Mouse (Mus musculus): ENCODE measurements at regions not wholly inside any gene's neighbourhood (a gene's known extent, or its start where the extent isn't known, plus 50 kb on each side); places are given as distances from the start of the nearest gene placed in this dataset.

- no peak for ATAC-seq
These were observed 398.4 kb downstream of the Tshz3 start for GRCm38 (mm10) chr7:37096291-37096690.

- ATAC-seq, result no peak
These were observed 401.0 kb downstream of the Tshz3 start for GRCm38 (mm10) chr7:37098950-37099349.

GRCm38 (mm10) chr7:37104671-37105070, 406.8 kb downstream of the Tshz3 start:
- ATAC-seq, result no peak

GRCm38 (mm10) chr7:37111071-37111470, 413.2 kb downstream of the Tshz3 start:
- no peak for ATAC-seq

GRCm38 (mm10) chr7:37120776-37121175, 422.9 kb downstream of the Tshz3 start:
- no peak for ATAC-seq

GRCm38 (mm10) chr7:37140191-37140590, 442.3 kb downstream of the Tshz3 start:
- no peak for ATAC-seq

GRCm38 (mm10) chr7:37142780-37143179, 444.9 kb downstream of the Tshz3 start:
- no peak for ATAC-seq

- no peak for ATAC-seq
These were observed 446.4 kb downstream of the Tshz3 start for GRCm38 (mm10) chr7:37144303-37144702.

GRCm38 (mm10) chr7:37149711-37150110, 451.8 kb downstream of the Tshz3 start:
- ATAC-seq, result no peak

GRCm38 (mm10) chr7:37159801-37160200, 461.9 kb downstream of the Tshz3 start:
- ATAC-seq, result no peak

- ATAC-seq, result no peak
These were observed 471.0 kb downstream of the Tshz3 start for GRCm38 (mm10) chr7:37168883-37169282.

GRCm38 (mm10) chr7:37175746-37176145, 477.8 kb downstream of the Tshz3 start:
- ATAC-seq, result no peak

GRCm38 (mm10) chr7:37178256-37178655, 480.3 kb downstream of the Tshz3 start:
- ATAC-seq, result no peak

- no peak for ATAC-seq
These were observed 482.0 kb downstream of the Tshz3 start for GRCm38 (mm10) chr7:37179907-37180306.

- no peak for ATAC-seq
These were observed 482.5 kb downstream of the Tshz3 start for GRCm38 (mm10) chr7:37180416-37180815.

- no peak for ATAC-seq
These were observed 483.2 kb downstream of the Tshz3 start for GRCm38 (mm10) chr7:37181109-37181508.

- no peak for ATAC-seq
These were observed 494.6 kb downstream of the Tshz3 start for GRCm38 (mm10) chr7:37192536-37192935.

- no peak for ATAC-seq
These were observed 506.9 kb downstream of the Tshz3 start for GRCm38 (mm10) chr7:37204800-37205199.

- no peak for ATAC-seq
These were observed 510.4 kb downstream of the Tshz3 start for GRCm38 (mm10) chr7:37208305-37208704.

- ATAC-seq, result no peak
These were observed 515.8 kb downstream of the Tshz3 start for GRCm38 (mm10) chr7:37213751-37214181.

GRCm38 (mm10) chr7:37215498-37215897, 517.6 kb downstream of the Tshz3 start:
- ATAC-seq, result no peak

GRCm38 (mm10) chr7:37220476-37220875, 522.6 kb downstream of the Tshz3 start:
- no peak for ATAC-seq

GRCm38 (mm10) chr7:37226423-37226822, 528.5 kb downstream of the Tshz3 start:
- ATAC-seq, result no peak

GRCm38 (mm10) chr7:37230641-37231347, 532.9 kb downstream of the Tshz3 start:
- no peak for ATAC-seq

GRCm38 (mm10) chr7:37240832-37241231, 532.6 kb downstream of the Zfp536 start:
- no peak for ATAC-seq
